Mouse (Mus musculus) hematopoietic stem cell, adult 5-6 weeks (primary cell): ENCODE data around the gene Rsph6a. TPM values are rescaled to one million over a fixed set of nuclear protein-coding genes. Genes with fewer than 3 reads are reported as not detected.

ENCODE experiments used
- ATAC-seq, 2 experiments: fragments of 125-278 bp in 1 of 2; replicated peaks in 1 of 2; 2 replicates each; pipeline ENCODE4 v1.8.0; 2016 to 2017; ENCODE audit warnings: inconsistent platforms in 2 of 2, mild to moderate bottlenecking in 2 of 2, moderate number of reproducible peaks in 2 of 2, low read depth in 1 of 2, moderate TSS enrichment in 1 of 2; ENCODE audit not compliant: low FRiP score in 2 of 2, poor library complexity in 2 of 2, severe bottlenecking in 2 of 2, insufficient read depth in 1 of 2, low TSS enrichment in 1 of 2
- total RNA-seq: library from RNA; stranded (forward); fragments of 172-1452, 232-1000 nt; gene quantifications from 2 replicates; pipeline ENCODE4 v1.2.3, GENCODE M21; 2017

Gene Rsph6a
- total RNA-seq, 1 experiment from 2014 or later, result not detected

- ATAC-seq, result no peak
These were observed 37.4 kb downstream of the Rsph6a start for GRCm38 (mm10) chr7:19091913-19092312.

- ATAC-seq, result peak; percentile 2 to 18; a peak in 1 of 4 replicates
These were observed 38.1 kb downstream of the Rsph6a start for GRCm38 (mm10) chr7:19092381-19093173.

GRCm38 (mm10) chr7:19093174-19093521 lies 38.7 kb downstream of the Rsph6a start:
- peak; percentile 49 to 71 for ATAC-seq

GRCm38 (mm10) chr7:19093537-19094385 lies 39.3 kb downstream of the Rsph6a start:
- peak; percentile 74 to 75 for ATAC-seq

- no peak for ATAC-seq
These were observed 40.0 kb downstream of the Rsph6a start, which contains the start of gene Six5 for GRCm38 (mm10) chr7:19094471-19094825. Gene Six5, plus strand, starts transcription at chr7:19094594.

- ATAC-seq, result no peak
These were observed 40.6 kb downstream of the Rsph6a start for GRCm38 (mm10) chr7:19094826-19095750.

- ATAC-seq, result peak; percentile 17 to 33; a peak in 2 of 4 replicates
These were observed 41.2 kb downstream of the Rsph6a start for GRCm38 (mm10) chr7:19095751-19096110.

GRCm38 (mm10) chr7:19096421-19096976 lies 42.0 kb downstream of the Rsph6a start:
- no peak for ATAC-seq

GRCm38 (mm10) chr7:19097217-19097616 lies 42.7 kb downstream of the Rsph6a start:
- no peak for ATAC-seq

GRCm38 (mm10) chr7:19097863-19098262 lies 43.4 kb downstream of the Rsph6a start:
- no peak for ATAC-seq

- no peak for ATAC-seq
These were observed 44.3 kb downstream of the Rsph6a start for GRCm38 (mm10) chr7:19098811-19099210.

GRCm38 (mm10) chr7:19100290-19100689 lies 45.8 kb downstream of the Rsph6a start:
- ATAC-seq, result no peak

- no peak for ATAC-seq
These were observed 49.3 kb downstream of the Rsph6a start for GRCm38 (mm10) chr7:19103741-19104140.

GRCm38 (mm10) chr7:19104486-19104885 lies 50.0 kb downstream of the Rsph6a start:
- ATAC-seq, result no peak

GRCm38 (mm10) chr7:19107436-19107835 lies 52.9 kb downstream of the Rsph6a start:
- no peak for ATAC-seq

GRCm38 (mm10) chr7:19109565-19109964 lies 55.1 kb downstream of the Rsph6a start:
- no peak for ATAC-seq

- ATAC-seq, result no peak
These were observed 63.7 kb downstream of the Rsph6a start, which contains the start of gene Gm4969 for GRCm38 (mm10) chr7:19118028-19118771. Gene Gm4969, minus strand, starts transcription at chr7:19118368.
